Mouse (Mus musculus) ES-E14 (cell line): ENCODE results near the gene Alpi. TPM values are rescaled to one million over a fixed set of nuclear protein-coding genes. Genes with fewer than 3 reads are reported as not detected.
A peak's percentile ranks its signal among the peaks of the same experiment; 100 is the strongest.

Source experiments
- DNase-seq: peaks from one replicate; pipeline ENCODE4 v3.0.0-alpha.2; 2013; ENCODE audit warnings: low read depth, low spot score
- H3K27ac ChIP-seq: 2 replicates; pipeline ENCODE4 v1.5.1; 2012; ENCODE audit warnings: low read depth, mild to moderate bottlenecking, low read length, moderate library complexity, mixed read lengths; ENCODE audit not compliant: poor library complexity, insufficient read depth, severe bottlenecking
- H3K36me3 ChIP-seq: 2 replicates; pipeline ENCODE4 v1.6.1; 2012; ENCODE audit warnings: mild to moderate bottlenecking, low read length, moderate library complexity, mixed read lengths; ENCODE audit not compliant: control insufficient read depth, poor library complexity, insufficient read depth, severe bottlenecking
- H3K4me1 ChIP-seq, 2 experiments: fragments of 150-350 bp in 1 of 2; sonication (generic) in 1 of 2; 2 replicates each; pipeline ENCODE4 v1.6.1; 2012; ENCODE audit warnings: low read length in 2 of 2, mild to moderate bottlenecking in 1 of 2, mixed read lengths in 1 of 2; ENCODE audit not compliant: control insufficient read depth in 2 of 2, insufficient read depth in 2 of 2, poor library complexity in 1 of 2
- H3K4me3 ChIP-seq, 2 experiments: fragments of 150-350 bp in 1 of 2; sonication (generic) in 1 of 2; 2 replicates each; pipeline ENCODE4 v1.5.1; 2012; ENCODE audit warnings: low read length in 2 of 2, low read depth in 1 of 2, mild to moderate bottlenecking in 1 of 2, mixed read lengths in 1 of 2; ENCODE audit not compliant: insufficient read depth in 1 of 2, poor library complexity in 1 of 2, severe bottlenecking in 1 of 2
- H3K9ac ChIP-seq: 2 replicates; pipeline ENCODE4 v1.6.1; 2012; ENCODE audit warnings: low read depth, mild to moderate bottlenecking, low read length, mixed read lengths; ENCODE audit not compliant: poor library complexity, insufficient read depth, severe bottlenecking
- H3K9me3 ChIP-seq: fragments of 150-350 bp; sonication (generic); 2 replicates; pipeline ENCODE4 v1.6.1; 2012; ENCODE audit warnings: low read depth, mild to moderate bottlenecking, low read length; ENCODE audit not compliant: control insufficient read depth, insufficient read depth
- CHD2 ChIP-seq: IDR thresholded peaks from 2 replicates; pipeline ENCODE4 v1.6.1; 2014; ENCODE audit warnings: mild to moderate bottlenecking, low read depth, low read length, inconsistent platforms
- HCFC1 ChIP-seq: IDR thresholded peaks from 2 replicates; pipeline ENCODE4 v1.6.1; 2012; ENCODE audit warnings: low read length, inconsistent platforms, borderline replicate concordance; ENCODE audit not compliant: insufficient read depth
- MAFK ChIP-seq: IDR thresholded peaks from 2 replicates; pipeline ENCODE4 v1.6.1; 2014; ENCODE audit warnings: mild to moderate bottlenecking, low read depth, low read length, inconsistent platforms; ENCODE audit not compliant: insufficient read depth
- ZC3H11A ChIP-seq: IDR thresholded peaks from 2 replicates; pipeline ENCODE4 v1.6.1; 2012; ENCODE audit warnings: low read depth, mild to moderate bottlenecking, inconsistent platforms, low read length, borderline replicate concordance
- ZNF384 ChIP-seq: IDR thresholded peaks from 2 replicates; pipeline ENCODE4 v1.6.1; 2012; ENCODE audit warnings: low read depth, low read length, inconsistent platforms
- in situ Hi-C, 2 experiments: fragments of 600-800 bp; cut with MboI; formaldehyde crosslinking; loops; one replicate each; pipeline ENCODE4 v1.15.1; 2025; ENCODE audit warnings: low sequenced_read_pairs in 2 of 2, inconsistent platforms in 1 of 2; ENCODE audit not compliant: unreplicated experiment in 2 of 2
- total RNA-seq: library from RNA; depleted of rRNA; stranded (reverse); fragments of 300-350 nt; gene quantifications from 2 replicates; pipeline ENCODE4 v1.2.3, GENCODE M21; 2012

Gene Alpi
- total RNA-seq, 1 experiment: not detected

GRCm38 (mm10) chr1:87098358-87098975, 2.9 kb downstream of the Alpi start:
- in situ Hi-C loops: no loop called here
- peak; percentile 40 for DNase-seq
- no peaks in the 10 kb centered on the region for H3K9me3 ChIP-seq
- no peaks in the 10 kb centered on the region for H3K36me3 ChIP-seq
- H3K4me3 ChIP-seq: peak overlapping the region; percentile 48 to 61; a peak in 3 of 4 replicates
- H3K27ac ChIP-seq: no peak overlapping the region
- H3K9ac ChIP-seq: no peak overlapping the region
- no peaks in the 10 kb centered on the region for H3K4me1 ChIP-seq
- no peak for TF ChIP-seq HCFC1
- no peak for TF ChIP-seq CHD2
- TF ChIP-seq ZC3H11A: no peak
- TF ChIP-seq MAFK: no peak
- no peak for TF ChIP-seq ZNF384

GRCm38 (mm10) chr1:87095642-87096041, 5.8 kb downstream of the Alpi start:
- in situ Hi-C loops: no loop called here
- no peak overlapping the region for H3K9ac ChIP-seq
- TF ChIP-seq MAFK: no peak
- no peak for TF ChIP-seq ZNF384
- no peak for TF ChIP-seq ZC3H11A
- TF ChIP-seq HCFC1: no peak
- TF ChIP-seq CHD2: no peak
- no peaks in the 10 kb centered on the region for H3K36me3 ChIP-seq
- no peaks in the 10 kb centered on the region for H3K4me1 ChIP-seq
- H3K4me3 ChIP-seq: no peak overlapping the region
- H3K9me3 ChIP-seq: no peaks in the 10 kb centered on the region
- no peak for DNase-seq
- H3K27ac ChIP-seq: no peak overlapping the region

- Histone ChIP-seq H3K9ac (no peak within 1 kb of the TSS), H3K4me1 (no peaks in the 10 kb centered on the region; a peak in 1 of 4 replicates), H3K4me3 (no peak within 1 kb of the TSS), H3K36me3 (no peaks in the 10 kb centered on the region), H3K27ac (no peak within 1 kb of the TSS), H3K9me3 (no peaks in the 10 kb centered on the region)
- TF ChIP-seq HCFC1: no peak
- TF ChIP-seq ZNF384: no peak
- TF ChIP-seq ZC3H11A: no peak
- TF ChIP-seq CHD2: no peak
- TF ChIP-seq MAFK: no peak
- in situ Hi-C loops: no loop called here
- no peak for DNase-seq
Measured at GRCm38 (mm10) chr1:87089828-87090227, 11.6 kb downstream of the Alpi start, which contains the start of gene Alppl2. Alppl2 (minus strand) TSS chr1:87089928.

GRCm38 (mm10) chr1:87089251-87089650, 12.2 kb downstream of the Alpi start:
- H3K36me3 ChIP-seq: no peaks in the 10 kb centered on the region
- no peaks in the 10 kb centered on the region; a peak in 1 of 4 replicates for H3K4me1 ChIP-seq
- TF ChIP-seq HCFC1 (no peak), MAFK (no peak), ZNF384 (no peak), ZC3H11A (no peak), CHD2 (no peak)
- no peak for DNase-seq
- no peak overlapping the region for H3K9ac ChIP-seq
- no peak overlapping the region for H3K27ac ChIP-seq
- H3K4me3 ChIP-seq: no peak overlapping the region
- no peaks in the 10 kb centered on the region for H3K9me3 ChIP-seq
- in situ Hi-C loops: no loop called here
